Mouse (Mus musculus) CD8-positive naive resting alpha-beta T cell, adult 2 months (primary cell): ENCODE measurements at regions not wholly inside any gene's neighbourhood (a gene's known extent, or its start where the extent isn't known, plus 50 kb on each side); places are given as distances from the start of the nearest gene placed in this dataset.

Source experiments
- DNase-seq, 2 experiments: peaks; one replicate each; pipeline ENCODE4 v3.0.0; 2022; ENCODE audit warnings: low read depth in 2 of 2, low spot score in 2 of 2

- DNase-seq, result no peak
Observed at GRCm38 (mm10) chr13:85436254-85436653, 147.3 kb upstream of the Rasa1 start.

GRCm38 (mm10) chr13:85430821-85431220 lies 141.9 kb upstream of the Rasa1 start:
- DNase-seq, result no peak

- DNase-seq, result peak; percentile 42 to 49
Observed at GRCm38 (mm10) chr13:85430040-85430439, 141.1 kb upstream of the Rasa1 start.

GRCm38 (mm10) chr13:85418671-85419070 lies 129.7 kb upstream of the Rasa1 start:
- no peak for DNase-seq

GRCm38 (mm10) chr13:85414951-85415350 lies 126.0 kb upstream of the Rasa1 start:
- DNase-seq, result no peak

GRCm38 (mm10) chr13:85411327-85411726 lies 122.4 kb upstream of the Rasa1 start:
- DNase-seq, result no peak

GRCm38 (mm10) chr13:85398834-85399233 lies 109.9 kb upstream of the Rasa1 start:
- DNase-seq, result no peak

GRCm38 (mm10) chr13:85376338-85376998 lies 87.5 kb upstream of the Rasa1 start:
- DNase-seq, result no peak

- DNase-seq, result no peak
Observed at GRCm38 (mm10) chr13:85359621-85360020, 70.7 kb upstream of the Rasa1 start.

GRCm38 (mm10) chr13:85359143-85359542 lies 70.2 kb upstream of the Rasa1 start:
- DNase-seq, result no peak

GRCm38 (mm10) chr13:85352061-85352460 lies 63.1 kb upstream of the Rasa1 start:
- no peak for DNase-seq
